Mouse (Mus musculus): Measurements from ENCODE around the gene Arrb2.
"Not testable (repeated sequence)": the region's sequence is repeated elsewhere in the genome, so short reads cannot be mapped to it uniquely, and the experiment has no call there.

Arrb2 gene

DNA sequence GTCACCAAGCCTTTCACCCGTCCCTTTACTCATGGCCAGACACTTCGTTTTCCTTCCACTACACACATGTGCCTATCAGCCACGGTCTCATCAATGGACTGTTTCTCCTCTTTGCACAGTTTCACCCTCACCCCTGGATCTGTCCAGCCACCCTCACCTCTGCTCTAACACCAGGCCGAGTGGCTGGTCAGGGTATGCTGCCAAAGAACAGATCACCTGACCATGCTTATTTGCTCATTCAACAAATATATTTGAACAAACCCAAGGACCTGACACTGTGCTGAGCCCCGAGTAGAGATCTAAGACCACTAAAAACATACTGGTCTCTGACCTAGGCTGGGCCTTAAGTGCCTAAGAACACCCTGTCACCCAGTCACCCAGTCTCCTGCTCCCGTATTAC, 12.2 kb downstream of the Arrb2 start:
- no peak for DNase-seq (ENCODE audit: low spot score in 2 of 2)

DNA sequence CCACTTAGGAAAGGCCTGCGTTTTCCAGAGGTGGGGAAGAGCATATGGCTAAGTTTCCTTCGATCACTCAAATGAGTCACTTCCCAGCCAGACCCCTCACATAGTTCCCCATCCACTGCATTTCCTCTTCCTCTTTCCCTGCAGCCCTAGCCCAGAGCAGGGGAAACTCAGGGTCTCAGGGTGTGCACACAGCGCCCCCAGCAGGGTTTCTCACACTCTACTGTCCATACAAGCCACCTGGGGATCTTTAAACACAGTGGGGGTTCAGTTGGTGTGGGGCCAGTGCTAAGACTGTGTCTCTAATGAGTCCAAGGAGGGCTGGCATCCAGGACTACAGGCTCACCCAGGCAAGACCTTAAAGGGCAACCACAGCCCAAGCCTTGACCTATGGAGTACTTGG, 14.3 kb downstream of the Arrb2 start:
- DNase-seq (ENCODE audit: low spot score in 2 of 2), result no peak

DNA sequence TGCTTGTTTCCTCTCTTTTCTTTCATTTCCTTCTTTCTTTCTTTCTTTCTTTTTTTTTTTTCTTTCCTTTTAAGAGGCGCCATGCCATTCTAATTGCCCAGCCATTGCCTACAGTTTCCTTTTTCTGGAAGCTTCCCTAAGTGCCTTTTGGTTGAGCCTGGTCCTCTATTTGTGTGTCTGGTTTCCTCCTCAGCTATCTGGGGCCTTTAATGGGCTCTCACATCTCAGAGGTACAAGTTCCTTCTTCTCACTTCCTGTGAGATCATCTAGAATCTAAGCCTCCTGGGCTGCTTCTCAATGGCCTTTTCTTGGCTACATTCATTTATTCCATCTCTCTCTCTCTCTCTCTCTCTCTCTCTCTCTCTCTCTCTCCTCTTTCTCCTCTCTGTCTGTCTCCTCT, 14.9 kb downstream of the Arrb2 start:
- no peak for DNase-seq (ENCODE audit: low spot score in 2 of 2)

DNA sequence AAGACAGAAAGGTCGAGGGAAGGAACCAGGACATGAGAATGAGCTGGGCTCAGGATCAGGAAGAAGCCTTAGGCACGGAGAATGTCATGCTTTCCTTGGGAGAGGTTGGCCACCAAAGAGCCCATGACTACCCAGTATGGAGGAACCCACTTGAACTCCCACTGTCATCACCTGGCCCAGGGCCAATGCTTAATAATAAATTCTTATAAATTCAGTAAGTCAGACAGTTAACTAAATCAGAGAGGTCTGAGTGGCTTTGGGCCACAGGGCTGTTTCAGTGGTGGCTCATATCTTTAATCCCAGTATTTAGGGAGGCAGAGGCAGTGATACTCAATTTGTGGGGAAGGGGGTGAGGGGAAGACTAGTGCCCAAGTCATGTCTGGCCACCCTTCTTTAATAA, 18.5 kb downstream of the Arrb2 start:
- DNase-seq (ENCODE audit: low spot score in 2 of 2), result no peak

DNA sequence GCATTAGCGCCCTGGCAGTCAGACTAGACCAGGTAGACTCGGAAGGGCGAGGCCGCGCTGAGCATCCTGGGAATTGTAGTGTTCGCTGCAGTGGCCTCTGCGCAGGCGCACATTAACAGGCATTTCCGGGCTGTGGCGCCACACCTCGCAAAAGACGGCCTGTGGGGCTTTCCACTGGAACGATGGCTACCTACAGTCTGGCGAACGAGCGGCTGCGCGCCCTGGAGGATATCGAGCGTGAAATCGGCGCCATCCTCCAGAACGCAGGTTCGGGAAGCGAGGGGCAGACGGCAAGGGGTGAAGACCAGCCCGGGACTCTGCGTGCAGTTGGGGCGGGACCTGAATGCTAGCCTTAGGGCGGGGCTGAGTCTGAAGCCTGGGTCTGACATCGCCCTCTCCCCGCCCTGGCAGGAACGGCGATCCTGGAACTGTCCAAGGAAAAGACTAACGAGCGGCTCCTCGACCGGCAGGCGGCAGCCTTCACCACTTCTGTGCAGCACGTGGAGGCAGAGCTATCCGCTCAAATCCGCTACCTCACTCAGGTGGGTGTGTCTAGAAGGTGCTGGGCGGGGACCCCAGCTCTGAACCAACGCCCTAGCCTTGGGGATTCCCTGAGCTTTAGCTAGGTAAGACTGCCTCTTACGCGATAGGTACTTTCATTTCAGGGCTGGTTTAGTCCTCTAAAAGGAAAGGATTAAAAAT, 19.5 kb downstream of the Arrb2 start, which contains the start of gene Med11:
TSS of gene Med11 (plus strand) at position 123 of the 702 bp plus-strand sequence.
- peak; percentile 94 to 95 for DNase-seq (ENCODE audit: low spot score in 2 of 2)

DNA sequence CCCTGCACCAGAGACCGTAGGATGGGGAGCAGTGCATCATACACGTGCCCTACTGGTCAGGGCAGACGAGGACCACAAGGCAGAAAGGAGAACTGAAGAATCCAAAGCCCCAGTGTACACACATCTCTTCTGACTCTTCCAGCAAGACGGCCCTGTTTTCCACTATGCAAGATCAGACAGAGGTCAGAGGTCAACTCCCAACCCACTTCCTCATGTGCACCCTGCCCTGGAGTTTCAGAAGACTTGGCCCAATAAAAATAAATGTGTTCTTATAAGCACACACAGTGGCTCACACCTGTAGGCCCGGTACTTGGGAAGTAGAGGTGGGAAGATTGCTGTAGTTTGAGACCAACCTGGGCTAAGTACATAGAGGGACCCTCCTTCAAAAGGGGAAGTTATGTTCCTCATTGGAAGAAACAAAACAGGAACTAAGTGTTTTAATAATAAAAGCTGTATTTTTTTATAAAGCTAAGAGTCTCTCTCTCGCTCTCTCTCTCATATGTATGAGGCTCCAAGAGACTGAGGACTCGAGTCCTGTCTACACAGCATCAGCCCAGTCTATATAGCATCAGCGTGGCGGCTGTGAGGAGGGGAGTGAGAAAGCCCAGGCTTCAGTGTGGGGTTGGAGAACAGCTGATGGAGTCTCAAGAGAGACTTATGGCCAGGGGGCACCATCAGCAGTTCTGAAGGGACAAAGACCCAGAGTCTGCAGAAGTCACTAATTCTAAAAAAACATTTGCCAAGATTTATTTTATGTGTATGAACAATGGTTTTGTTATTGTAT, 21.0 kb downstream of the Arrb2 start:
- DNase-seq (ENCODE audit: low spot score in 2 of 2), result no peak

DNA sequence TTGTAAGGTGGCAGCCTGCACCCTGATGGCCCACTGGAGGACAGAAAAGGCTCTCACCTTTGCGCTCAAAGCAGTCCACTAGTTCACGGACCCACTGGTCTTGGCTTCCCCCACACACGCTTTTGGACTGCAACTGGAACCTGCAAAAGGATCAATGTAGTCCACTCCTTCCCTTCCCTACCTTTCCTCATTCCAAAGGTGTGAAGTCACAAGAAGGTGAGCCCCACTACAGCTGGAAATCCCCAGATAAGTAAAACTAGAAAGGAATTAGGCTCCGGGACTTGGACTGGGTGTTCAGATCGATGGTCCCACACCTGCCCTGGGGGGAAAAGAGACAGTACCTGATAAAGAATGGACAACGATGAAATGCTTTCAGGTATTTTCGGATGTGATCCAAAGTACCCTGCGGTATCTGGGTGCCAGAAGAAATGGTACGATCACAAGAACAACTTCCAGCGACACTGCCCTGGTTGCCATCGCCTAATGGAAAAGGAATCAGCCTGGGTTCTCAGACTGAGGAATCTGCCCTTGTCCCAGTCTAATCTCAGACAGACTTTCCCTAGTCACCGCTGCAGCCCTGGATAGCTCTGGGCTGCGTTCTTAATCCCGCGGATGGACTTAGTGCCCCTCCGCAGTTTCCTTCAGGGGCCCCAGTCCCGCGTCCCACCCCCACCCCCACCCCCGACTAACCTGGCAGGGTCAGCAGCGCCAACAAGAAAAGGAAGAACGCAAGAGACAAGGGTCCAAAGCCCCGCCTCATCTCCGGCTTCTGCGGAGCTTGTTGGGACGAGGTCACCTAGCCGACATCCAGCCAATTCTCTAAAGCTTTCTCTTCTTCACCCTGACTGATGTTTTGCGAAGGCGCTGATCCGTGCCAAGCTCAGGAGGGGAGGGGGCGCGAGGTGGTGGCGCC, 26.5 kb downstream of the Arrb2 start, which contains the start of gene Zmynd15:
TSS of gene Zmynd15 (plus strand) at position 746 of the 913 bp plus-strand sequence.
- DNase-seq (ENCODE audit: low spot score in 2 of 2), result no peak

DNA sequence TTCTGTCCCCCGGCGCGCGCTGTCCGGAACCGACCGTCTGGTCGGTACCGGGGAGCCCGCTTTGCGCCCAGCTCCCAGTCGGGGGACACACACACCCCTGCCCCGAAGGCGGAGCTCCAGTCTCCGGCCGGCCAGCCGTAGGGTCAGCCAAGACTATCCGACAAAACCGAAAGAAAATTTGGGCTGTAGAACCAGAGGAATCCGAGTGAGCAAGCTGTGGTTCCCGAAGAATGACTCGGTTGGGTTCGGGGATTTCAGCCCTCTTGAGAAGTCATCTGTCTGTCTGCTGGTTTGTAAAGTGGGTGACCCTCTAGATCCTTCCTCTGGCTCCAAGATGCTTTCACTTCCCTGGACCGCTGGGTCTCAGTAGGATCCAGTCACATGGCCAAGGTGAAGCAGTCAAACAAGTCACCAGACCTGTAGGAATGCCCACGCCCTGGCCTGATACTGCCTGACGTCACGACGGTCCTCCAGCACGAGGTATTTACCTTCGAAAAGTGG, 27.2 kb downstream of the Arrb2 start, which contains the start of gene Cxcl16:
TSS of gene Cxcl16 (minus strand) at position 384 of the 501 bp plus-strand sequence.
- no peak for DNase-seq (ENCODE audit: low spot score in 2 of 2)

DNA sequence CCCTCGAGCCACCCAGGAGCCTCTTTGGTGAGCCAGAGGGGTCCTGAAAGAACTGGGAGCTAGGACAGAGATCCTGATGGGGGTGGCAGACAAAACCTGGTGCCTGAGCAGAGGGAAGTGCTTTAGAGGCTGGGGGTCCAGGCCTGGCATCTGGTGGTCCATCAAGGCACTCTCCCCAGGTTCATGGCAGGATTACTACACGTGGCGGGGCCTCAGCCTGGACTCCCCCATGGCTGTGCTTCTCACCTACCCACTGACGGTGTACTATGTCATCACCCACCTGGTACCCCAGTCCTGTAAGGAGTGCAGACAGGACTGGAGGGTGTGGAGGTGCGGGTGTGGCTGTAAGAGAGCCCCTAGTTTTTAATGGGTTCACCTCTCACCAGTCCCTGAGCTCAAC, 31.5 kb downstream of the Arrb2 start:
- no peak for DNase-seq (ENCODE audit: low spot score in 2 of 2)

DNA sequence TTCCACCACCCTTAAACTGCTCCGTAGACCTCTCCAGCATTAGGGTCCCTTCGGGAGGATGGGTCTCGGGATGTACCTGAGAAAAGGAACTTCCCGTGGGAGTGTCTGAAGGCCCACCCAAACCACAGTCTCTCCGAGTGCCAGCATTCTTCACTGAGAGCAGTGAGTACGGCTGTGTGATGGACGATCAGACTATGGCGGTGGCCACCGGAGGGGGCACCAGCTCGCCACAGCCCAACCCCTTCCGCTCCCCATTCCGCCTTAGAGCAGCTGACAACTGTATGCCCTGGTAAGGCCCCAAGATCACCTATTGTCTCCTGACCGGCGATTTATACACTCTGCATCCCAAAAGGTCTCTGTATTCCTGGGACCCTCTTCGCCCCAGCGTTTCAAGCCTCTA, 32.8 kb downstream of the Arrb2 start:
- no peak for DNase-seq (ENCODE audit: low spot score in 2 of 2)

DNA sequence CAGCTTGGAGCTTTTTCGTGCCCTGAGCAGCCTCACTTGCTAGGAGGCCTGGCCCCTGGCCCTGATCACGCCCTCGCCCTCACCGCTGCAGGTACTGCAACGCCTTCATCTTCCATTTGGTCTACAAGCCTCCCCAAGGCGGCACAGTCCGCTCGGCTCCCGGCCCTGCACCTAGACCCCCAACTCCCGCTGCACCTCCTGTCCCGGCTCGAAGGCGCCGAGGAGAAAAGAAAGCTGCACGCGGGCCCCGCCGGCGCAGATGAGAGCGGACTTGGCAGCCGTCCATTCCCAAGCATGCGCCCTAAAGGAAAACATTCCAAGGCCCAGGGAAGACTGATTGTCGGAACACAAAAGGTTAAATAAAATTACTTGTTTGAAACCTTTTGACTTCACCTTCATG, 33.4 kb downstream of the Arrb2 start:
- DNase-seq (ENCODE audit: low spot score in 2 of 2), result no peak

DNA sequence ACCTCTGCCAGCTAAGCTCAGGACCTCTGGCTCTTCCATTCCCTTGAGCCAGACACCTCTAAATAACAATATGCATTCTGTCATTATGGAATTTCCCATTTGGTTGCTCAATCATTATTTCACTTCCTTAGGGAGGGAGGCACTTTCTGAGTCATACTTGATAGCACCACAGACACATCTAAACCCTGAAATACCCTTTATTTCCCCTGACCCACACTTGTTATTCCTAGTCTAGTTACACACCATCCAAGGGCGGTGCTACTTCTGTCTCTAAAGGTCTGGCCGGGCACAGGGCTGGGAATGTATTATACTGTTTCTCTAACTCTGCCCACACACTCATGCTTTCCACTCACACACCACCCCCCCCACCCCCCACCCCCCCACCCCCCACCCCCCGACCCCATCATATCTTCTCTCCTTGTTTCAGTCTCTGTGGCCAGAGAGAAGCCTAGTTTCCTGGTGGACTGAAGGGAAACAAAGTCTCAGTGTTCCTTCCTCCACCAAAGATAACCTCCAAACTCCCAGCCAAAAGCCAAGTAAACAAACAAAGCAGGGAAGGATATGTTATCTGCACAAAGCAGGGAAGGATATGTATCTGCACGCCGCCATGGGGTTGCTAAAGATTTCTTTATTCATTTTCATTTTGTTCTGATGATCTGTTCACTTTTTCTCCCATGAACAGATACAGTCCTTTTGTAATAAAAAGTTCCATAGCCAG, 35.6 kb downstream of the Arrb2 start:
- no peak for DNase-seq (ENCODE audit: low spot score in 2 of 2)

DNA sequence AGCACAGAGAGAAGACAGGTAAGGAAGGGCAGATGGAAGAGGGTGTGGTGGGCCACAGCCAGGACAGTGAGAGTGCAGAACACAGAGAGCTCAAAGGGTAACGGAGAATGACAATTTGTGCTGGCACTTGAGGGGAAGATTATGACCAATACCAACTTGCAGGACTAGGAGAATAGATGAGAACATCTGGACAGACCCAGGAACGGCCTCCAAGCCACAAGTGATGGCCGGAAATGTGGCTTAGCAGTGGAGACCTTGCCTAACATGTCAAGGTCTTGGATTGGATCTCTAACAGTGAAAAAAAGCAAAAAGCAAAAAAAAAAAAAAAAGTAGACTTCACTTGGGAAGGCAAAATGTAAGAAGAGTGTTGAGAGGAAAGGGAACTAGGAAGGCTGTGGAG, 37.3 kb downstream of the Arrb2 start:
- no peak for DNase-seq (ENCODE audit: low spot score in 2 of 2)

DNA sequence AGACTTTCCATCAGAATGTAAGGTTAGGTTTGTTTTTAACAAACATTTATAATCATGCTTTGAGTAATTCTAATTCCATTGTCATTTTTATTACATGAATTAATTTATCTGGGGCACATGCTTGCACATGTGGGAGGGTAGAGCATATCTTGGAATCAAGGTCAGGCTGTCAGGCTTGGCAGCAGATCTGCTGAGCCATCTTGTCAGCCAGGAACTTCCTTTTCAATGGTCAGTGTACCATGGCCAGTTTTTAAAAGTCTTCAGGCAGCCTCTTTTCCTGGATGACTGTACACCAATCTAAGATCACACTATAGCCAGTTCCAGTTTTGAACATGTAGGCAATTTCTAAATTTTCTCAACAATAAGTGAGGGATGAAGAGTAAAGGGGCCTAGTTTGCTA, 40.3 kb downstream of the Arrb2 start:
- no peak for DNase-seq (ENCODE audit: low spot score in 2 of 2)

DNA sequence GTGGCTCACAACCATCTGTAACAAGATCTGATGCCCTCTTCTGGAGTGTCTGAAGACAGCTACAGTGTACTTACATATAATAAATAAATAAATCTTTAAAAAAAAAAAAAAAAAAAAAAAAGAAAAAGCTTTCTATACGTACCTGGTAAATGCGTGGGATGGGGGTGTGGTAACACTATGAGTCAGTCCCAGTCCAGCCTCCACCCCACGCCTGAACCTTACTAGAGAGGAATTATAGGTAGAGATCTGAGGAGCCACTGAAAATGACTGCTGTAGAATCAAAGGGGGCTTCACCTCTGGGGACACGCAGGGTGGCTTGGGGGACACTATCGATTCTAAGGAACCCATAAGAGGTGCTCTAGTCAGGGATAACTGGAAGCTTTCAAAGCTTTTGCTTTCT, 40.9 kb downstream of the Arrb2 start:
- not testable (repeated sequence) for DNase-seq (ENCODE audit: low spot score in 2 of 2)

DNA sequence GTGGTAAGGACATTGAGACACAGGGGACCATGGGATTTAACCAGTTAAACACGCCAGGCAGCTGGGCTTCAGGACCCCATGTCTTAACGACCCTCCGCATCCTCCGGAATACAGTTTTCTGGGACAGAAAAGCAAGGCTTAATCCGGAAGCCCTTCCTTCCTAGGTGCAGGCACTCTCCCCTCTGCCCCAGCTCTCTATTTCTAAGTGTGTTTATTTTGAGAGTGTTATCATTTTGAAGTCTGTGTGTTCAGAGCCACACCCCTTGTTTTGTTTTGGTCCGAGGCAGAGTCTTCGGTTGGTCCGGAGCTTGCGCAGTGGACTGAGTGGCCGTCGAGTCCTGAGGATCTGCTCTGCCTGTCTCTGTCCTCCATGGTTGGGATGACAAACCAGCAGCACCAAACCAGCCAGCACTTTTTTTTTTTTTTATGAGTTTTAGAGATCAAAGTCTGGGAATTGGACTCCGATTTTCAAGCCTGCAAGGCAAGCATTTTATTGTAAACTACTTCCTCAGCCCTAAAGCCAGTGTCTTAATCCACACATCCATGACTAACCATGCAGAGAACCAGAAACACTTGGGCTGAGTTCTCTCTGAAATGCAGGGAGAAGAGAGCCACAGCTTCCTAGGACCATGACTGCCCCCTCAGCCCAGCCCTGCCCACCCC, 42.6 kb downstream of the Arrb2 start:
- DNase-seq (ENCODE audit: low spot score in 2 of 2), result no peak

DNA sequence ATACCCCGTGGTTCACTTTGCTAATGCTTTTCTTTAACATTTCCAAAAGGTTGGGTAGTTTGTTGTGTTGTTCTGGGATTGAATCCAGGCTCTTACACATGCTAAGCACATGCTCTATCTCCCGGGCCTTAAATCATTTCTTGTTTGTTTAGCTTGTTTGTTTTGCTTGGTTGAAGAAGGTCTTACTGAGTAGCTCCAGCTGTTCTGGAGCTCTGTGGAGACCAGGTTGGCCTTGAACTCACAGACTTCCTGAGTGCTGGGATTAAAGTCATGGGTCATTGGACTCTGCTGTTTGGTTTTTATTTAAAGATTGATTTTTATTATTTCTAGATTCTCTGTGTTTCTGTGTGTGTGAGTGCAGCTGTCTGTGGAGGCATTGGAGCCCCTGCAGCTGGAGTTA, 53.1 kb downstream of the Arrb2 start:
- DNase-seq (ENCODE audit: low spot score in 2 of 2), result no peak

DNA sequence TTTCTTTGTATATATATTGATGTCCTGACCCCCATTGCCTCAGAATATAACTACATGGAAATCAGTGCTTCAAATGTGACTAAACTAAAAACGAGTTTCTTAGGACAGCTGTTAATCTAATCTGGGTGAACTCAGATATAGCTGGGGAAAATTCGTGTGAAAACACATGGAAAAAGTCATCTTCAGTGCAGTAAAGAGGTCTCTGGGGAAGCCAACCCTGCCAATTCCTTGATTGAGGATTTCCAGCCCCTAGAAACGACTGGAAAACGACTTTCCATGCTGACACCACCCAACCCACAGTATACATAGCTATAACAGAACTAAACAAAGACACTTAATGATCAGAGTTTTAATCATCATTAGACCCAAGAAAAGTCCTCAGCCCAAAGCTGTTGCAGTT, 55.4 kb downstream of the Arrb2 start:
- no peak for DNase-seq (ENCODE audit: low spot score in 2 of 2)

DNA sequence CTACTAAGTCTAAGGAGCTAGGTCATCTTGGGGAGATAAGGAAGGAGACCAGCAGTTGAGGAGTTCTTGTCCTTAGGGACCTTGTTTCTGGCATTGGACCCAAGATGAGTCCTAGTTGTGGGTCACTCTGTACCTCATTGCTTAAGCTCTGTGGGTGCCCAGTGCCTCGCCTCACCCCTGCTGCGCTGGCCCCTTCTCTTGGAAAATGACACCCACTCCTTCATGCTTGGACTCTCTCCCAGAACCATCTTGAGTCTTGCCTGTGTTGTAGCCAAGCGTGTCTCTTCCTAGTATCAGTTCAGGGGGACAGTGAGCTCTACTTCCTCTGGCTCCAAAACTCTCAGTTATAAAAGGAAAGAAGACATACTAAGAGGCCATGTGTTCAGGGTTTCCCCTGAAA, 56.7 kb downstream of the Arrb2 start:
- no peak for DNase-seq (ENCODE audit: low spot score in 2 of 2)

DNA sequence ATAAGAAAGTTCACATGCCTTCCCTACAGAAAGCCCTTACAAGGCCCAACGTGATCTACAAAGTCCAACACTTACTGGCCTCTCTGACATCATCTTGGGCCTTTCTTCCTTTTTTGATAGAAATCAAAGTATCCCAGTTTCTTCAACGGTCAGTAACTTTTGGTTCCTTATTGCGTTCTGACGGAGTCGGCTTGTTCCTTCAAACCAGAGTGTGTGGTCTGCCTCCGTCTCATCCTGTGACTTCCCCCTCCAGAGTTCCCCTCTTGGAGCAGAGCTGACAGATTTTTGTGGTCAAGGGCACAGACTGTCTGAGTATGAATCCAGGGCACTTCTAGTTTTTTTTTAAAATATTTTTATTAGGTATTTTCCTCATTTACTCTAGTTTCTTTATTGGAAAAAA, 57.2 kb downstream of the Arrb2 start:
- no peak for DNase-seq (ENCODE audit: low spot score in 2 of 2)
